Mouse (Mus musculus): ENCODE data around the gene Spred1. TPM values are rescaled to one million over a fixed set of nuclear protein-coding genes. Genes with fewer than 3 reads are reported as not detected.

The Spred1 gene
- total RNA-seq, 2 experiments from 2014 or later = 53.4 to 58.2 TPM

GRCm38 (mm10) chr2:117172981-117173380 lies 51.8 kb downstream of the Spred1 start:
- intact Hi-C loops (cut with DNase I) = no loop called here
- no peak for DNase-seq

GRCm38 (mm10) chr2:117176066-117176465 lies 54.9 kb downstream of the Spred1 start:
- no peak for DNase-seq
- intact Hi-C loops (cut with DNase I) = no loop called here

GRCm38 (mm10) chr2:117176937-117177336 lies 55.8 kb downstream of the Spred1 start:
- intact Hi-C loops (cut with DNase I) = no loop called here
- no peak for DNase-seq

GRCm38 (mm10) chr2:117180250-117180885 lies 59.2 kb downstream of the Spred1 start:
- intact Hi-C loops (cut with DNase I) = loop anchor here (2.0 to 5.0 kb wide), 3 partner anchors 52 to 280 kb away; partner anchors contain the start of gene Spred1
- peak; percentile 84 for DNase-seq

DNA sequence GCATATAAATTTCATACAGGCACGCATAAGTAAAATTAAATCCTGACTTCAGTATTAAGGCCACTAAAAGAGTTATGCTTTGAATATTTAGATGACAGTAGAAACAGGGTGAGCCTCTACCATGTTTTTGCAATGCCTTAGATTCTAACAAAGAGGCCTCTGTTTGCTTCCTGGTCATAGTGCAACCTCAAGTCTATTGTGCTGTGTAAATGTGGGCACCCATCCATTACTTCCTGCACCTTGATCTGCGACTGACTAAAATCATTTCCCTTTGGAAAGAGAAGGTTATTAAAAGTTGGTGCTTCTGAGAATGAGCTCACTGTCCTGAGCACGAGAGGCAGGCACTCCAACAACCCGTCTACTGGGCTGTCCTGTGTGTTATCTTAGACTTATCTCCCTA lies 64.4 kb downstream of the Spred1 start:
- intact Hi-C loops (cut with DNase I) = no loop called here
- no peak for DNase-seq

- no peak for DNase-seq
- intact Hi-C loops (cut with DNase I) = no loop called here
Measured at GRCm38 (mm10) chr2:117190915-117191314, 69.7 kb downstream of the Spred1 start.

DNA sequence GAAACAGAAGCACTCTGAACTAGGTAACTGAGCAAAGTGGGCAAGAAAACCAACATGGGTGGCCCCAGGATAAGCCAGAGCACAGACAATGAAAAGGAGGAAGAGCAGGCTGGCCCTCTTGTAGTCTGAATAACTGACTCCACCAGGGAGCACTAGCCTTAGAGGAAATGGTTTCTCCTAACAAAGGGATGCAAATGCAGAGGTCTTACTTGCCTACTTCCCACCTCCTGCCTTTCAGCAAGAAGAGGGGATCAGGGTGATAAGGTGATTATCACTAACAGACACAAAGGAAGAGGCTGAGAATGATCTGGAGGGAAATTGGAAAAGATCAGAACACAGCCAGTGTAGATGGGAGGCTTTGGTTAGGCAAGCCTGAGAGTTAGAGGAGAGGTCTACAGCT lies 73.1 kb downstream of the Spred1 start:
- intact Hi-C loops (cut with DNase I) = no loop called here

DNA sequence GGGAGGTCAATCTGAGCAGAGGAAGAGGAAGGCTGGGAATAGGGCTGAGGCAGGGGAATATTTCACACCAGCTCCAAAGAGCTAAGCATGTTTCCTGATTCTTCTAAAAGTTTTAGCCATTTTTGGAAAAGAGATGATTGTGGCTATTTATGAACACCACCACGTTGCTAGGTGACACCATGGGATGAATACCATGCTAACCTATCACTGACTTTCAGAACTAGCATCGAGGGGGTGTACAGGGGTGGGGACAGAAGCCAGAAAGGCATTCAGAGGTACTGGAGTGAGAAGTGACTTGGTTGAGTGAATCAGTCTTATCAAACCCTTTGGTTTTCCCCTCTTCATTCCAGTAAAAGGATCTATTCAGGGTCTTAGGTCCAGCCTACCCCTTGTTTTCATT lies 74.0 kb downstream of the Spred1 start:
- intact Hi-C loops (cut with DNase I) = no loop called here
- DNase-seq = no peak

More for the DNA sequence above, 73.1 kb downstream of the Spred1 start:
- no peak for DNase-seq

- DNase-seq = no peak
- intact Hi-C loops (cut with DNase I) = no loop called here
Measured at GRCm38 (mm10) chr2:117195578-117195977, 74.4 kb downstream of the Spred1 start.

DNA sequence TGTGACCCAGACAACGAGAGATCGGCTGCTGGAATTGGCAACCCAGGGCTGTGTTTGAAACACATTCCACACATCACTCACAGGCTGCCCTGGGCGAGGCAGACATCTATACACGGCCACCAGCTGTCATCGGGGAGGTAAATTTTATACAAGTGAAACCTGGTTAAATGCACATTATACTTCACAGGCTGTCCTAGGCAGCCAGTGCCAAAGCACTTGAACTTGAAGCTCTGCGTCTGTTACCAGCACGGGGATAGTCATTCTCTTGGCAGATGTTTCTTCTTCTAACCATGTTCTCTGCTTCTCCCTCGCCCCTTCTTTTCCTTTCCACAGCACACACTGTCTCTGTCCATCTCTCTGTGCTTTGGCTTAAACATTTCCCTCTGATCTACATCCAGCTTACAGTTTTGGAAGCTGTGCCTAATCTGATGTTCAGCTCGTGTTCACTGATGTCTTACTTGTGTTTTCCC lies 79.7 kb downstream of the Spred1 start:
- intact Hi-C loops (cut with DNase I) = no loop called here
- DNase-seq = no peak

DNA sequence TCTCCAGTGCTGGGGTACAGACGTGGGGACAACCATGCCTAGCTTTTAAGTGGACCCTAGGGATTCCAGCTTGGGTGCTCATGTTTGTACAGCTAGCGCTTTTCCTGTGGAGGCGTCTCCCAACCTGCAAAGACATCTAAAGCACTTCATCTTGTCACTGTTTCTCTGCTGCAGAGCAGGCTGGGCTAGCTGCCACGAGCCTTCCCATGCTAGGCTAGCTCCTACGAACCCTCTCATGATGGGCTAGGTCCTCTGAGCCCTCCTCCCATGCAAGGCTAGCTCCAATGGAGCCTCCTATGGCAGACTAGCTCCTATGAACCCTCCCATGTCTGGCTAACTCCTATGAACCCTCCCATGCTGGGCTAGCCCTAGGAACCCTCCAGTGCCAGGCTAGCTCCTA lies 82.2 kb downstream of the Spred1 start:
- intact Hi-C loops (cut with DNase I) = no loop called here
- DNase-seq = no peak

DNA sequence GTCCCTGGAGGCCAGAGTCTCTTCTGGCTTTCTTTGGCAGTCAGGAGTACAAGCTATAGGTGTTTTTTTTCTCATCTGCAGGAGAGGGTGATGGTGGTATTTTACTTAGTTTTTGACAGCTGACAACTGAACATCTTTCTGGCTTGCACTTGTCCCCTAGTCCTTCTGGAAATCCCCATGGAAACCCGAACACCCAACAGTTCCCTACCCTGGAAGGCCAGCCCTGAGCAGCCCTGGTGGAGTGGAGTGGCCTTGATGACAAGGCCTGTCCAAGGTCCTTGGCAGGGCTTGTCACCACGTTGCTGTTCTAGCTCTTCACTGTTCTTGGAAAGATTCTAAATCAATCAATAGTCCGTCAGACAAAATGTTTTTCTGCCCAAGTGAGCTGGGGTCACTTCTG lies 83.4 kb downstream of the Spred1 start:
- intact Hi-C loops (cut with DNase I) = no loop called here
- no peak for DNase-seq

GRCm38 (mm10) chr2:117205066-117205465 lies 83.9 kb downstream of the Spred1 start:
- DNase-seq = no peak
- intact Hi-C loops (cut with DNase I) = no loop called here

- intact Hi-C loops (cut with DNase I) = no loop called here
- DNase-seq = peak; percentile 4
Measured at GRCm38 (mm10) chr2:117210416-117211085, 89.4 kb downstream of the Spred1 start.

- no peak for DNase-seq
- intact Hi-C loops (cut with DNase I) = no loop called here
Measured at GRCm38 (mm10) chr2:117216152-117216551, 95.0 kb downstream of the Spred1 start.

DNA sequence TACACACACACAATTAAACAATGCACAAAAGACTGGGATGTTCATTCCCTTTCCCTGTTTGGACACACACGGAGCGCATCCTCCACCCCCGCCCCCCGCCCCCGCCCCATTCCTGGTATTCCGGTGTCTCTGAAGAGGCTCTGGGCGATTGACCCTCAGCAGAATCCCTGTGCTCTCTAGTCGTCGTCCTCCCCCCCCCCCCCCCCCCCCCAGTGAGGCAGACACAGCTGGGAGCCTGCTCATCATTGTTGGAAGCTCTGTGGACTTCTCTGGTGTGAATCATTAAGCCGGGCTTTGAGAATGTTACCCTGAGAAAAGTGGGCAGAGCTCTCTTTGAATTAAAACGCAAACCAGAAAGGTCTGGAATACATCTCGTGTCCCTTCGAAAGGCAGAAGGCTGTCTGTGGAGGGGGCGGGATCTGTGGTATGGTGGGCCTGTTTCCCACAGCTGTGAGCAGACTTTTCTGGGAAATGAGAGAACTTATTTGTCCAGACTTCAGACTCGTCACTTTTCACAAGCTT lies 96.6 kb downstream of the Spred1 start:
- DNase-seq = no peak
- intact Hi-C loops (cut with DNase I) = no loop called here

DNA sequence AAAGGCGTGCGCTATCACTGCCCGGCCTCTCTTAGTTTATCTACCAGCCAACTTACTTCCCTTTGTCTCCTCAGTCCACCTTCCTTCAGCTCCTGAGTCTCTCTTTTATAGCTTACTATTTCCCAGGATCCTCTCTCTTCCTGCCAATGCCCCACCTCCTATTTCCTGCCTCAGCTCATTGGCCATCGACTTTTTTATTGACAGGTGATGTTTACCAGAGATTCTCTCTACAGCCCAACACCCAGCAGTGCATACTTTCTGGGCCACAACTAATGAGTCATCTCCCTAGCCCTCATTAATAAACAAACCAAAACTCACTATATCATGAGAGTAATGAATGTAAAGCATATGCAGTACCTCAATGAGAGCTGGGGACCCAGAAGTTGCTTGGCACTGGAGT lies 98.4 kb downstream of the Spred1 start:
- intact Hi-C loops (cut with DNase I) = no loop called here
- DNase-seq = no peak

- intact Hi-C loops (cut with DNase I) = no loop called here
- DNase-seq = no peak
Measured at GRCm38 (mm10) chr2:117222651-117223050, 101.5 kb downstream of the Spred1 start.

DNA sequence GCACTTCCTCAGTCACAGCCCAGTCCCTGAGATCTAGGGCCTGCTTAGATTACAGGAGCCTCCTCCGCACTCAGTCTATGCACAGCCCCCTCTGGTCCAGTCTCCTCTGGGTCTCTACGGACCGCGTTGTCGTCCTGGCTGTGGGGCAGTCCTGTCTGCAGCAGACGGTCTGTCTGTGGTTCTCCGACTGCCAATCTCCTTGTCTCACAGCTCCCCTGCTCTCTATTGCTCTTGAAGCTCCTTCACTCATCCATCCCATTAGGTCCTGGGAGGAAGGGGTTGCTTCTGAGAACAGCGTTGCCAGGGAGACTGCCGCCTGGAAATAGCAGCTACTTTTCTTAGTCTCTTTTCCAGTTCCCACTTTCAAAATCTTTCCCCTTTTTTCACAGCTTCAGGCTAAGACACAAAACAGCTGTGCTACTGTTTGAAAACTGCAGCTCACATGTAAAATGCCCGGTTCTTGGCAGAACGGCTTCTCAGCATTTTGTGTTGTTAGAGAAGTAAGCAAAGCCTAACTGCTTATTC lies 107.5 kb downstream of the Spred1 start:
- intact Hi-C loops (cut with DNase I) = no loop called here
- no peak for DNase-seq

DNA sequence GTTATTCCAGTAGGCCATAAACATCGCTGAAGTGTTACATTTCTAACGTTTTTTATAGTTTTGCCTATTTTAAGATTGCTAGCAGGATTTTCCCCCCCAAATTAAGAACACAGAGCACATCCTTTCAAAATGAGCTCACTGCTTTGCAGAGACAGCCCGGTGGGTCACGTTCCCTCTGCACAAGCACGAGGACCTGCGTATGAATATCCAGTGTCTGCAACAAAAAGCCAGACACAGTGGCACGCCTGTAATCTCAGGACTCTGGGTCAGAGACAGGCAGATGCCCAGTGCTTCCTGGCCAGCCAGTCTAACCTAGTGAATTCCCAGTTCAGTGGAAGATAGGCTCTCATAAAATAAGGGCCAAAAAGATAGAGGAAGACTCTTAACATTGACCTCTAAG lies 109.1 kb downstream of the Spred1 start:
- no peak for DNase-seq
- intact Hi-C loops (cut with DNase I) = loop anchor here (2.0 to 5.0 kb wide), 2 partner anchors 48 to 333 kb away; no protein-coding TSS in a partner anchor

DNA sequence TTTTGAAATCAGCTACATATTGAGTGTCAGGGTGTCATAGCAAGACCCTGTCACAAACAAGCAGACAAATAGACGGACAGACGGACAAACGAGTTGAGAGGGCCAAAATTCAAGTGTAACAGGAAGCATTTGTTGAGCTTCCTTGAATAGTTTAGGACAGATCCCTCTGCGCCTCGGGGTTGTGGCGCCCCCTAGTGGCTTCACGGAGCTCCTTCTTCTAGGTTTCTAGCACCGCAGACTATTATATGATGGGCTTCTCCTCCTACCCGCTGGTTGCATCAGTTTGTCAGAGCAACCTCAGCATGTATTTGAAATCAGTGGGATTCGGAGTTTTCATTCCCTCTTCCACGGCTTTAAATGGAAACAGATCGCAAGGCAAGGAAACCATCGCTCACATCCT lies 110.1 kb downstream of the Spred1 start:
- intact Hi-C loops (cut with DNase I) = loop anchor here (2.0 to 5.0 kb wide), 2 partner anchors 49 to 334 kb away; no protein-coding TSS in a partner anchor
- peak; percentile 91 for DNase-seq
